Mouse (Mus musculus) lung, postnatal 0 days (tissue): ENCODE results near the gene Sntb2.

Experiments
- CTCF ChIP-seq: IDR thresholded peaks from 2 replicates; pipeline ENCODE4 v1.5.1; 2016; ENCODE audit warnings: antibody characterized with exemption, mild to moderate bottlenecking
- EP300 ChIP-seq: IDR thresholded peaks from 2 replicates; pipeline ENCODE4 v1.6.1; 2016; ENCODE audit warnings: antibody characterized with exemption, mild to moderate bottlenecking, control low read depth

GRCm38 (mm10) chr8:107062613-107063012 is 127.1 kb downstream of the Sntb2 start:
- no peak for TF ChIP-seq CTCF
- TF ChIP-seq EP300, result no peak
